Mouse (Mus musculus) limb, embryonic 14.5 days (tissue): ENCODE data around the gene Slc39a11. TPM values are rescaled to one million over a fixed set of nuclear protein-coding genes. Genes with fewer than 3 reads are reported as not detected.

Source experiments
- ATAC-seq: fragments of 200-750 bp; cut with Nextera tagmentation; 2 replicates; pipeline ENCODE4 v1.8.0; 2017; ENCODE audit warnings: low read depth, moderate number of reproducible peaks, moderate TSS enrichment; ENCODE audit not compliant: low FRiP score
- DNase-seq: peaks from one replicate; pipeline ENCODE4 v3.0.0-alpha.2; 2015; ENCODE audit warnings: low spot score
- H3K27ac ChIP-seq: fragments of 300-500 bp; sonication (generic); replicated peaks from 2 replicates; pipeline ENCODE4 v1.5.1; 2014; ENCODE audit warnings: low read depth, mild to moderate bottlenecking, low read length, moderate library complexity, mixed read lengths
- H3K27me3 ChIP-seq: fragments of 300-500 bp; sonication (generic); 2 replicates; pipeline ENCODE4 v1.6.1; 2014; ENCODE audit warnings: low read length, mixed read lengths; ENCODE audit not compliant: control insufficient read depth, insufficient read depth
- H3K36me3 ChIP-seq: fragments of 300-500 bp; sonication (generic); 2 replicates; pipeline ENCODE4 v1.6.1; 2014; ENCODE audit warnings: mild to moderate bottlenecking, low read length, moderate library complexity, mixed read lengths; ENCODE audit not compliant: control insufficient read depth, insufficient read depth
- H3K4me1 ChIP-seq: fragments of 300-500 bp; sonication (generic); 2 replicates; pipeline ENCODE4 v1.6.1; 2014; ENCODE audit warnings: antibody characterized with exemption, low read length, mixed read lengths; ENCODE audit not compliant: control insufficient read depth, insufficient read depth
- H3K4me2 ChIP-seq: fragments of 300-500 bp; sonication (generic); replicated peaks from 2 replicates; pipeline ENCODE4 v1.6.1; 2014; ENCODE audit warnings: low read depth, mild to moderate bottlenecking, low read length, moderate library complexity; ENCODE audit not compliant: severe bottlenecking
- H3K4me3 ChIP-seq: fragments of 300-500 bp; sonication (generic); replicated peaks from 2 replicates; pipeline ENCODE4 v1.5.1; 2014; ENCODE audit warnings: low read length
- H3K9ac ChIP-seq: fragments of 300-500 bp; sonication (generic); 2 replicates; pipeline ENCODE4 v1.6.1; 2014; ENCODE audit warnings: mild to moderate bottlenecking, low read depth, low read length, moderate library complexity; ENCODE audit not compliant: severe bottlenecking
- H3K9me3 ChIP-seq: fragments of 300-500 bp; sonication (generic); 2 replicates; pipeline ENCODE4 v1.6.1; 2016; ENCODE audit warnings: low read length; ENCODE audit not compliant: control insufficient read depth
- POLR2A ChIP-seq: fragments of 200-500 bp; IDR thresholded peaks from 2 replicates; pipeline ENCODE4 v1.8.0; 2012; ENCODE audit warnings: inconsistent platforms, mild to moderate bottlenecking, moderate library complexity, borderline replicate concordance; ENCODE audit not compliant: insufficient read depth, insufficient read length; ENCODE audit errors: extremely low read depth
- WGBS: fragments of 180-500 bp; shearing (Covaris S2); extraction: QIAGEN DNeasy Blood & Tissue Kit; methylation state at CpG from one replicate; pipeline ENCODE4 v1.1.7; 2014; 5-methylcytosine and 5-hydroxymethylcytosine counted together
- polyA plus RNA-seq, 2 experiments: library from polyadenylated mRNA; depleted of rRNA in 1 of 2; stranded (reverse) in 1 of 2; unstranded in 1 of 2; fragments of >200 nt; fragmentation: Nextera tagmentation in 1 of 2; extraction: Ambion mirVana in 1 of 2; gene quantifications; 2 replicates each; pipeline versions ENCODE4 v1.2.1 to v1.2.3; 2012 to 2014

Gene Slc39a11
- polyA plus RNA-seq, 2 experiments, result 17.2 to 24.5 TPM

GRCm38 (mm10) chr11:113203008-113203407 is 446.9 kb downstream of the Slc39a11 start:
- Histone ChIP-seq H3K4me2 (no peak overlapping the region), H3K27me3 (no peaks in the 10 kb centered on the region), H3K9me3 (no peaks in the 10 kb centered on the region), H3K36me3 (no peaks in the 10 kb centered on the region), H3K9ac (no peak overlapping the region), H3K27ac (no peak overlapping the region), H3K4me3 (no peak overlapping the region), H3K4me1 (peaks cover 10% of the 10 kb centered on the region; the same call in 1 of the 2 replicates)
- 80% methylated on average over 7 of the region's 7 CpGs for WGBS
- ATAC-seq, result no peak
- no peak for DNase-seq
- no peak for TF ChIP-seq POLR2A

GRCm38 (mm10) chr11:113201470-113201997 is 448.3 kb downstream of the Slc39a11 start:
- H3K27me3 ChIP-seq, result no peaks in the 10 kb centered on the region
- ATAC-seq, result peak; percentile 94

GRCm38 (mm10) chr11:113200901-113201300 is 449.0 kb downstream of the Slc39a11 start:
- ATAC-seq (no peak), DNase-seq (no peak)
- Histone ChIP-seq H3K4me2 (peak overlapping the region; percentile 76), H3K36me3 (no peaks in the 10 kb centered on the region), H3K27ac (no peak overlapping the region), H3K4me1 (peaks cover 10% of the 10 kb centered on the region; the same call in 1 of the 2 replicates), H3K4me3 (peak overlapping the region; percentile 58), H3K27me3 (no peaks in the 10 kb centered on the region), H3K9ac (peak overlapping the region; percentile 70), H3K9me3 (no peaks in the 10 kb centered on the region)
- 16% methylated on average over 15 of the region's 15 CpGs for WGBS
- TF ChIP-seq POLR2A, result no peak

More at GRCm38 (mm10) chr11:113201470-113201997, 448.3 kb downstream of the Slc39a11 start:
- 1% methylated on average over 42 of the region's 42 CpGs for WGBS
- Histone ChIP-seq H3K9me3 (no peaks in the 10 kb centered on the region), H3K9ac (peak overlapping the region; percentile 70), H3K36me3 (no peaks in the 10 kb centered on the region), H3K27ac (peak overlapping the region; percentile 61; the same call in 1 of the 2 replicates), H3K4me1 (peaks cover 10% of the 10 kb centered on the region; the same call in 1 of the 2 replicates), H3K4me2 (peak overlapping the region; percentile 76), H3K4me3 (peak overlapping the region; percentile 58)
- peak; percentile 95 for DNase-seq
- TF ChIP-seq POLR2A, result peak; percentile 99; the same call in 1 of the 2 replicates

DNA sequence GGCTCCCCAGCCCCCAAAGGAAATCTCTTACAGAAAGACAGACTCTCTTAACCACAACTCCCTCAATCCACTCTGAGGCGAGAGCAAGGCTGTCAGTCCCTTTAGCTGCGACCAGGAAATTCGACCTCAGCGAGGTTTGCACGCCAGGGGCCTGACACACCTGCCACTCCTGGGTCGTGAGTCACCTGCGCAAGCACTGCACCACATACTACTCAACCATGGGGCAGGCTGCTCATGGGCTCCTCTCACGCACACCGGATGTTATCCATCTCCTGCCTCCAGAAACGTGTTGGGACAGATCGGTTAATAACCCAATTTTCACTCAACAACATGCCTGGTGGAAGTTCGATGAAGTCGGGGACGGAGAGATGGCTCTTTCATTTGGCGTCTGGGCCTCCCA is 451.3 kb downstream of the Slc39a11 start:
- Histone ChIP-seq H3K36me3 (no peaks in the 10 kb centered on the region), H3K4me1 (peaks cover 17% of the 10 kb centered on the region; the same call in 1 of the 2 replicates), H3K27ac (no peak overlapping the region), H3K4me3 (no peak overlapping the region), H3K27me3 (no peaks in the 10 kb centered on the region), H3K9ac (no peak overlapping the region), H3K4me2 (peak overlapping the region; percentile 76), H3K9me3 (no peaks in the 10 kb centered on the region)
- ATAC-seq (no peak), DNase-seq (no peak)
- 67% methylated on average over 15 of the region's 15 CpGs for WGBS
- no peak for TF ChIP-seq POLR2A

DNA sequence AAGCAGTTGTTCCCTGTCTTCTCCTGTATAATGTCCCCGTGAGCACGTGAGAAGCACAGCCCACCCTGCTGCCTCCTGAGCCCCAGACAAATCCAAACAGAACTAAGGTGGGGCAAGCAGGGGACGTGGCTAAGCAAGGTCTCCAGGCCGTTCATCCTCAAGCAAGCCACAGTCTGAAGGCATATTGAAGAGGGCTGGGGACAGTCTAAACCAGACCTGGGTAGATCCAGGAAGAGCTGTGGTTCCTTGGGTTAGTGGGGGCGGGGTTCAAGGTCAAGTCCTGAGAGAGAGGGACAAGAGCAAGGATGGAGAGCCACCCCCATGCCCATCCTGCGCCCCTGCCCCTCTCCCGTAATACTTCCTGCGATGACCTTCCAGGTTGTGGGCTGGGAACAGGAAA is 452.3 kb downstream of the Slc39a11 start:
- Histone ChIP-seq H3K4me3 (no peak overlapping the region), H3K9me3 (no peaks in the 10 kb centered on the region), H3K27me3 (no peaks in the 10 kb centered on the region), H3K4me2 (no peak overlapping the region), H3K27ac (no peak overlapping the region), H3K36me3 (no peaks in the 10 kb centered on the region), H3K9ac (no peak overlapping the region), H3K4me1 (peaks cover 18% of the 10 kb centered on the region; the same call in 1 of the 2 replicates)
- no peak for TF ChIP-seq POLR2A
- WGBS, result 84% methylated on average over 8 of the region's 8 CpGs
- DNase-seq (no peak), ATAC-seq (no peak)
